In genomic region chrX:38563941-38564541, GRCm38 (mm10) we compare ENCODE assay signal across 8 mouse cellular contexts. TPM values are rescaled to one million over a fixed set of nuclear protein-coding genes. Genes with fewer than 3 reads are reported as not detected.
DNase-seq lines count a peak whose midpoint lies in the region; ATAC-seq and TF ChIP-seq lines count a peak whose summit lies in the region.

No protein-coding gene starts in this region.

- H3K4me1 ChIP-seq in cortical plate, adult 2 months (ENCODE audit: control insufficient read depth, insufficient read depth, low read length): no peaks in the 10 kb centered on the region; the same call in 1 of the 2 replicates
- H3K4me1 ChIP-seq in heart, embryonic 10.5 days: no peaks in the 10 kb centered on the region
- no peaks in the 10 kb centered on the region for H3K4me1 ChIP-seq in kidney, embryonic 14.5 days (ENCODE audit: control insufficient read depth, insufficient read depth, low read length)
- H3K4me1 ChIP-seq in liver, adult 2 months (ENCODE audit: control insufficient read depth, insufficient read depth, low read length): no peaks in the 10 kb centered on the region; the same call in 1 of the 2 replicates
- H3K4me1 ChIP-seq in midbrain, postnatal 0 days (ENCODE audit: insufficient read depth, low read length): no peaks in the 10 kb centered on the region

- H3K4me2 ChIP-seq in kidney, embryonic 14.5 days (replicated peaks; ENCODE audit: low read depth, low read length): peak overlapping the region; percentile 57
- H3K4me2 ChIP-seq in midbrain, postnatal 0 days (ENCODE audit: low read depth, low read length, poor library complexity, severe bottlenecking): peak overlapping the region; percentile 59

- peak overlapping the region; percentile 12; the same call in 1 of the 2 replicates for H3K27ac ChIP-seq in cortical plate, adult 2 months (ENCODE audit: insufficient read depth, low read length)
- H3K27ac ChIP-seq in heart, embryonic 10.5 days: peak overlapping the region; percentile 94
- H3K27ac ChIP-seq in kidney, embryonic 14.5 days (ENCODE audit: low read depth, low read length): peak overlapping the region; percentile 94; the same call in 1 of the 2 replicates
- peak overlapping the region; percentile 78 for H3K27ac ChIP-seq in liver, adult 2 months (replicated peaks; ENCODE audit: insufficient read depth, low read depth, low read length)
- H3K27ac ChIP-seq in midbrain, postnatal 0 days (ENCODE audit: low read depth, low read length): peak overlapping the region; percentile 87

- H3K36me3 ChIP-seq in heart, embryonic 10.5 days: peaks cover 14% of the 10 kb centered on the region; the same call in 1 of the 2 replicates
- H3K36me3 ChIP-seq in kidney, embryonic 14.5 days (ENCODE audit: control insufficient read depth, insufficient read depth, low read length): peaks cover 9% of the 10 kb centered on the region; the same call in 1 of the 2 replicates
- H3K36me3 ChIP-seq in liver, adult 2 months (ENCODE audit: control insufficient read depth, insufficient read depth, low read length): no peaks in the 10 kb centered on the region; the same call in 1 of the 2 replicates
- no peaks in the 10 kb centered on the region for H3K36me3 ChIP-seq in midbrain, postnatal 0 days (ENCODE audit: insufficient read depth, low read length)

- peak; percentile 3 for DNase-seq in ovary, postnatal 14 days (ENCODE audit: low spot score)
- DNase-seq in ovary, postnatal 10 days (ENCODE audit: low spot score): no peak
- DNase-seq in heart, embryonic 10.5 days (ENCODE audit: low spot score): no peak
- DNase-seq in liver, adult 2 months (ENCODE audit: extremely low read depth, low read depth, low spot score): peak; percentile 29
- peak; percentile 15 for DNase-seq in midbrain, postnatal 0 days (ENCODE audit: low spot score)
- DNase-seq in thymus, postnatal 0 days (ENCODE audit: low spot score): peak; percentile 3

- 13% methylated on average over 13 of the region's 19 CpGs for WGBS in heart, embryonic 10.5 days
- WGBS in kidney, embryonic 14.5 days: 34% methylated on average over 14 of the region's 19 CpGs
- WGBS in liver, adult 2 months: 0% methylated on average over 9 of the region's 19 CpGs
- WGBS in midbrain, postnatal 0 days: 24% methylated on average over 13 of the region's 19 CpGs

- no peaks in the 10 kb centered on the region; the same call in 1 of the 2 replicates for H3K79me2 ChIP-seq in liver, adult 2 months (ENCODE audit: control insufficient read depth, insufficient read depth, low read length)

- H3K27me3 ChIP-seq in heart, embryonic 10.5 days (ENCODE audit: insufficient read depth, poor library complexity, severe bottlenecking): no peaks in the 10 kb centered on the region
- no peaks in the 10 kb centered on the region for H3K27me3 ChIP-seq in kidney, embryonic 14.5 days (ENCODE audit: control insufficient read depth, insufficient read depth, low read length)
- no peaks in the 10 kb centered on the region for H3K27me3 ChIP-seq in liver, adult 2 months (ENCODE audit: control insufficient read depth, insufficient read depth, low read length)
- H3K27me3 ChIP-seq in midbrain, postnatal 0 days (ENCODE audit: insufficient read depth, low read length): no peaks in the 10 kb centered on the region

- ATAC-seq in kidney, embryonic 14.5 days (ENCODE audit: low FRiP score, low TSS enrichment): peak; percentile 3; the same call in 1 of the 2 replicates
- ATAC-seq in midbrain, postnatal 0 days (ENCODE audit: low FRiP score): peak; percentile 9

- no peaks in the 10 kb centered on the region for H3K9me3 ChIP-seq in heart, embryonic 10.5 days
- no peaks in the 10 kb centered on the region for H3K9me3 ChIP-seq in kidney, embryonic 14.5 days (ENCODE audit: control insufficient read depth, low read length)
- no peaks in the 10 kb centered on the region for H3K9me3 ChIP-seq in midbrain, postnatal 0 days (ENCODE audit: low read length)

- TF ChIP-seq POLR2A in cortical plate, adult 2 months (IDR thresholded peaks at IDR 0.05; ENCODE audit: extremely low read depth, insufficient read depth, low read length): no peak
- TF ChIP-seq POLR2A in liver, adult 2 months (IDR thresholded peaks at IDR 0.05; ENCODE audit: extremely low read depth, insufficient read depth, low read length): no peak

- peak overlapping the region; percentile 57; the same call in 1 of the 2 replicates for H3K9ac ChIP-seq in kidney, embryonic 14.5 days (ENCODE audit: low read depth, low read length)
- peak overlapping the region; percentile 80 for H3K9ac ChIP-seq in liver, adult 2 months (ENCODE audit: low read depth, low read length)
- H3K9ac ChIP-seq in midbrain, postnatal 0 days (replicated peaks; ENCODE audit: low read length, poor library complexity, severe bottlenecking): peak overlapping the region; percentile 64

- TF ChIP-seq CTCF in cortical plate, adult 2 months (IDR thresholded peaks at IDR 0.05; ENCODE audit: extremely low read depth, insufficient read depth, low read length): no peak
- TF ChIP-seq CTCF in liver, adult 2 months (IDR thresholded peaks at IDR 0.05; ENCODE audit: low read depth, low read length): no peak
- no peak for TF ChIP-seq CTCF in midbrain, postnatal 0 days (IDR thresholded peaks at IDR 0.05)

- H3K4me3 ChIP-seq in cortical plate, adult 2 months (ENCODE audit: insufficient read depth, low read length): peak overlapping the region; percentile 88
- H3K4me3 ChIP-seq in heart, embryonic 10.5 days: peak overlapping the region; percentile 62
- H3K4me3 ChIP-seq in kidney, embryonic 14.5 days (ENCODE audit: low read length): peak overlapping the region; percentile 50
- H3K4me3 ChIP-seq in liver, adult 2 months (ENCODE audit: insufficient read depth, low read depth, low read length): peak overlapping the region; percentile 100
- peak overlapping the region; percentile 50 for H3K4me3 ChIP-seq in midbrain, postnatal 0 days (ENCODE audit: low read depth, low read length)

RNA-seq across cellular contexts. Expression of gene Cul4b, which starts 12.0 kb away (rescaled TPM):
- polyA plus RNA-seq in cortical plate, adult 2 months (2012; rRNA removed): 13.4 and 14.0 TPM in 2 replicates
- 32.6 and 34.2 TPM in 2 replicates for polyA plus RNA-seq in heart, embryonic 10.5 days (2016; fragmentation: Nextera tagmentation; extraction: Ambion mirVana)
- polyA plus RNA-seq in kidney, embryonic 14.5 days (2014; fragmentation: Nextera tagmentation; extraction: Ambion mirVana): 29.9 and 47.2 TPM in 2 replicates
- total RNA-seq in liver, adult 2 months (2014; rRNA removed): 17.0 and 17.9 TPM in 2 replicates
- 2.5 and 3.0 TPM in 2 replicates for polyA plus RNA-seq in liver, adult 2 months (2012; rRNA removed)
- total RNA-seq in midbrain, postnatal 0 days (2014; rRNA removed): 19.3 and 27.0 TPM in 2 replicates
- 14.4 and 14.6 TPM in 2 replicates for polyA plus RNA-seq in midbrain, postnatal 0 days (2015; fragmentation: Nextera tagmentation; extraction: Ambion mirVana)
- polyA plus RNA-seq in thymus, postnatal 0 days (2015; fragmentation: Nextera tagmentation; extraction: Ambion mirVana): 20.6 and 23.5 TPM in 2 replicates

RNA-seq across cellular contexts. Expression of gene Mcts1, which starts 36.3 kb away (rescaled TPM):
- polyA plus RNA-seq in cortical plate, adult 2 months (2012; rRNA removed): 77.7 and 78.6 TPM in 2 replicates
- 52.9 and 60.2 TPM in 2 replicates for polyA plus RNA-seq in heart, embryonic 10.5 days (2016; fragmentation: Nextera tagmentation; extraction: Ambion mirVana)
- polyA plus RNA-seq in kidney, embryonic 14.5 days (2014; fragmentation: Nextera tagmentation; extraction: Ambion mirVana): 81.7 and 103 TPM in 2 replicates
- 31.5 and 37.3 TPM in 2 replicates for total RNA-seq in liver, adult 2 months (2014; rRNA removed)
- 8.2 and 10.5 TPM in 2 replicates for polyA plus RNA-seq in liver, adult 2 months (2012; rRNA removed)
- total RNA-seq in midbrain, postnatal 0 days (2014; rRNA removed): 57.0 and 61.8 TPM in 2 replicates
- 173 and 180 TPM in 2 replicates for polyA plus RNA-seq in midbrain, postnatal 0 days (2015; fragmentation: Nextera tagmentation; extraction: Ambion mirVana)
- 167 and 185 TPM in 2 replicates for polyA plus RNA-seq in thymus, postnatal 0 days (2015; fragmentation: Nextera tagmentation; extraction: Ambion mirVana)

Comparison
In these comparisons a context has a peak if more than half of its experiments do, and no peak if none do; other contexts are left out.
1. DNase-seq: peak in ovary, postnatal 14 days (single experiment), liver, adult 2 months (single experiment), midbrain, postnatal 0 days (single experiment) and thymus, postnatal 0 days (single experiment); none in ovary, postnatal 10 days (single experiment) and heart, embryonic 10.5 days (single experiment).
2. H3K27ac ChIP-seq: peak in every context shown above with its lines; median percentile 94 in heart, embryonic 10.5 days; 94 in kidney, embryonic 14.5 days; 87 in midbrain, postnatal 0 days; 78 in liver, adult 2 months; 12 in cortical plate, adult 2 months.
3. H3K4me3 ChIP-seq: peak in every context shown above with its lines; median percentile 100 in liver, adult 2 months; 88 in cortical plate, adult 2 months; 62 in heart, embryonic 10.5 days; 50 in kidney, embryonic 14.5 days; 50 in midbrain, postnatal 0 days.
4. Peak in every context shown above with its lines, with median percentiles within 50 percentile points of each other: H3K9ac ChIP-seq.